Mouse (Mus musculus) C3H10T1/2 (cell line): ENCODE data around the gene Vmn1r191. TPM values are rescaled to one million over a fixed set of nuclear protein-coding genes. Genes with fewer than 3 reads are reported as not detected.

ENCODE experiments used
- polyA plus RNA-seq, 2 experiments: library from polyadenylated mRNA; unstranded; fragments of >200 nt; fragmentation: generic; extraction: Trizol; gene quantifications; one replicate each; pipeline ENCODE4 v1.2.1; 2012; ENCODE audit warnings: missing spikeins in 2 of 2

Gene Vmn1r191
- polyA plus RNA-seq = not detected

GRCm38 (mm10) chr13:22183869-22184268, at the start of gene Vmn1r191:
Vmn1r191 (minus strand) TSS chr13:22183969.

GRCm38 (mm10) chr13:22223060-22223459, 39.3 kb upstream of the Vmn1r191 start, which contains the start of gene Vmn1r193:
Vmn1r193 (minus strand) TSS chr13:22223160.

GRCm38 (mm10) chr13:22191041-22191440, 7.3 kb upstream of the Vmn1r191 start, which contains the start of gene Vmn1r192:
Vmn1r192 (minus strand) TSS chr13:22191141.

Other genes starting within 250 kb of the Vmn1r191 start
- 1 to 10 TPM in 1 of 2 experiments, under 1 TPM in 1; 0.04 to 2.1 TPM for gene Zfp184, start 238.9 kb downstream of the Vmn1r191 start, polyA plus RNA-seq
- not detected for gene Pom121l2, start 202.8 kb downstream of the Vmn1r191 start, polyA plus RNA-seq
- gene Prss16, start 174.2 kb downstream of the Vmn1r191 start, polyA plus RNA-seq = 1 to 10 TPM; 1.1 to 3.2 TPM
- 10 to 100 TPM in 1 of 2 experiments, 1 to 10 TPM in 1; 5.3 to 10.8 TPM for gene Hist1h2ah, start 148.4 kb downstream of the Vmn1r191 start, polyA plus RNA-seq
- gene Hist1h2bk, start 148.1 kb downstream of the Vmn1r191 start, polyA plus RNA-seq = 10 to 100 TPM; 10.6 to 56.7 TPM
- 10 to 100 TPM; 16.9 to 37.5 TPM for gene Hist1h4i, start 142.6 kb downstream of the Vmn1r191 start, polyA plus RNA-seq
- 10 to 100 TPM; 16.6 to 26.8 TPM for gene Hist1h2ag, start 141.0 kb downstream of the Vmn1r191 start, polyA plus RNA-seq
- gene Hist1h2bj, start 140.8 kb downstream of the Vmn1r191 start, polyA plus RNA-seq = 10 to 100 TPM in 1 of 2 experiments, 1 to 10 TPM in 1; 5.0 to 50.5 TPM
- not detected for gene Vmn1r188, start 99.5 kb downstream of the Vmn1r191 start, polyA plus RNA-seq
- gene Vmn1r189, start 78.1 kb downstream of the Vmn1r191 start, polyA plus RNA-seq = not detected
- not detected for gene Vmn1r192, start 7.2 kb upstream of the Vmn1r191 start, polyA plus RNA-seq
- not detected for gene Vmn1r193, start 39.2 kb upstream of the Vmn1r191 start, polyA plus RNA-seq
- gene Vmn1r194, start 60.2 kb upstream of the Vmn1r191 start, polyA plus RNA-seq = not detected
- not detected for gene Vmn1r195, start 86.6 kb upstream of the Vmn1r191 start, polyA plus RNA-seq
- not detected for gene Vmn1r196, start 106.0 kb upstream of the Vmn1r191 start, polyA plus RNA-seq
- gene Vmn1r197, start 140.6 kb upstream of the Vmn1r191 start, polyA plus RNA-seq = not detected
- not detected for gene Vmn1r198, start 166.4 kb upstream of the Vmn1r191 start, polyA plus RNA-seq
- not detected for gene Vmn1r199, start 195.8 kb upstream of the Vmn1r191 start, polyA plus RNA-seq
- gene Vmn1r200, start 206.4 kb upstream of the Vmn1r191 start, polyA plus RNA-seq = not detected